Mouse (Mus musculus) heart, postnatal 10 days (tissue): ENCODE data around the gene Tnfaip2. TPM values are rescaled to one million over a fixed set of nuclear protein-coding genes. Genes with fewer than 3 reads are reported as not detected.
A peak's percentile ranks its signal among the peaks of the same experiment; 100 is the strongest.

Experiments
- DNase-seq, 2 experiments: peaks; one replicate each; pipeline ENCODE4 v3.0.0; 2021
- intact Hi-C: fragments of 180-260 bp; cut with DNase I; formaldehyde crosslinking; loops from one replicate; pipeline ENCODE4 v1.15.1; 2025
- total RNA-seq, 2 experiments: library from RNA; stranded (reverse); gene quantifications; 2 replicates each; pipeline ENCODE4 v1.2.3; 2021

The Tnfaip2 gene
- total RNA-seq, result 10 to 100 TPM; 28.9 to 41.2 TPM

DNA sequence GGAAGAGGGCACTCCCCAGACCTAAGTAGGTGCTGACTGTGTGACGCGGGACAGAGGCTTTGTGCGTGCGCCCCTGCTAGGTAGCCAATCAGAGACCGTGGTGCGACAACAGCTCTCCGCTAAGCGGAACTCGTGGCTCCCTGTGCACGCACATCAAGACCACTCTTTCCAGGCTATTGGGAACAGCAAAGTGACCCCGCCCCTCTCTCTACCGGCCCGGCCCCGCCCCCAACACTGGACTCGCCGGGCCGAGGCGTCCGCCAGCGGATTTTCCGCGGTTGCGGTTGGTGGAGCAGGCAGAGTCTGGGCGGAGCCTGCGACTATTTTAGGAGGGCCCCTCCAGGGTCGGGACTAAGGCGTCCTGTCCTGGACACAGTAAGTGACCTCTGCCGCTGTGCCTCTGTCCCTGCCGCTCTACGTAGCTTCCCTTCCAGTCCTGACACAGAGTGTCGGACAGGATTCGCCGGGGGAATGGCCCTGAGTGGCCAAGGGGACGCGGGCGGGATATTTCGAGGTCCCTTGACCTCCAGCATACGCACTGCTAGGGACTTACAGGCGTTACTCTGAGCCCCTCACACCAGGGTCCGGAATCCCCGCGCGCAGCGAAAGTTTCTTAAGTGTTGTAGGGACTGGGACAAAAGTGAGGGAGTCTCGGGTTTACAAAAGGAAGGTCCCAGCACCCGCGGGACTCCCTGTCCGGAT lies at the start of gene Tnfaip2:
Gene Tnfaip2 (plus strand): TSS at position 161 of the 702 bp plus-strand sequence.
- intact Hi-C loops, result no loop called here
- peak; percentile 91 to 92 for DNase-seq

DNA sequence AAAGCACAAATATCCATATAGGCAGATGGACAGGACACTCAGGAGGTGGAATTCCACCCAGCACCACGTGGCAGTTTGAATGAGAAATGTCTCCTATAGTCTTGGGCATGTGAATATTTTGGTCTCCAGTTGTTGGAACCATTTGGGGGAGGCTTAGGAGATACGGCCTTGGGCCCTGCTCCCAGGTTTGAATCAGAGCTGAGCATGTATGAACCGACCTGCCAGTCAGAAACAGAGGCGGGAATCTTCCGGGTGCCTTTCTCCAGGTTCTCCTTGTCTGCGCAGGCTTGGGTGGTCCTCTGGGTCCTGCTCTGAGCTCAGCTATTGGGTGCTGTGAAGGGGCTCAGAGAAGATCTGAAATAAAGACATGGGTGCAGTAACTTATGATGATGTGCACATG lies 48.3 kb upstream of the Tnfaip2 start:
- intact Hi-C loops, result no loop called here
- DNase-seq, result no peak

DNA sequence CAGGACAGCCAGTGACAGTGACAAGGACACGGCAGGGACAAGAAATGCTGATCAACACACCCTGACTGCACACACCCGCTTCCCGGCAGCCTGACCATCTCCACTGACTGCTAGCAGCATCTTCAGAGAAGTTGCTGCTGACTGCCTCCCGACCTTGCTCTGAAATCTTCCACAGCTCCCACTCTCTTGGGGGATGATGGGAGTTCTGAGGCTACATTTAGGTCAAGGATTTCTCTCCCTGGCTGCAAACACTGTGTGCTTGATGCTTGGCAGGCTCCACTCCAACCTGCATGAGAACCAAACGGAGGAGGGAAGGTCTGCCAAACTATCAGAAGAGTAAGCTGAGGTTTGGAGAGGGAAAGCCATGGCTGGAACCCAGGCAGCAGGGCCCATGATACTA lies 45.3 kb upstream of the Tnfaip2 start:
- DNase-seq, result peak in 1 of 2 experiments; percentile 18
- intact Hi-C loops, result no loop called here

DNA sequence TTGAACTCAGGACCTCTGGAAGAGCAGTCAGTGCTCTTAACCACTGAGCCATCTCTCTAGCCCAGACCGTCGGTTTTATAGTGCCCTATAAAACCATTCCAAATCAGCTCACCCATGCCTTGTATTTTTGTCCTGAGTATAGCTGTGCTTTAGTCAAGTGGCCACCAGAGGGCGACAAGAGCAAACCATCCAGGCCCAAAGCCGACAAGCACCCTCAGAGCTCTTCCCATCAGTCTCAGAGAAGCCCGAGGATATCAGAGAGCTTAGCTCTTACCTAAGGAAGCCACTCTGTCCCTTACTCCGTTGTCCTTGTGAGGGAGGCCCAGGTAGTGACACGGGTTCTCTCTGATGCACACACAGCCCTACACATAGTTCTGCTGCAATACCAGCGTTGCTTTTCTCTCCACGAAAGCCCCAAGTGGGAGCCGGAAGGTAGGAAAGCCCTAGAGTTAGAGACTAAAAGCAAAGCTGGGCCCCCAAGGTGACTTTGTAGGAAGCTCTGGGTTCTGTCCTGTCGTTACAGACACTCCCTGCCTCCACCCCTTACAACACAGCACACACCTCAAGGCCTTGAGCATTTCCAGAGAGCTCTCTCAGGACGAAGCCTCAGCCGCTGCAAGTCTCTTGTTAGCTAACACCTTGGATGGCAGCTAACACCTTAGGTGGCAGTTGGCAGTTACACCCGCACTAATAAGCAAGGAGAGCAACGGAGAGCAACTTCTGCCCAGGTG lies 40.6 kb upstream of the Tnfaip2 start:
- DNase-seq, result peak; percentile 79 to 89
- intact Hi-C loops, result loop anchor here (1.0 to 5.0 kb wide), 2 partner anchors 12 to 64 kb away; no protein-coding TSS in a partner anchor

DNA sequence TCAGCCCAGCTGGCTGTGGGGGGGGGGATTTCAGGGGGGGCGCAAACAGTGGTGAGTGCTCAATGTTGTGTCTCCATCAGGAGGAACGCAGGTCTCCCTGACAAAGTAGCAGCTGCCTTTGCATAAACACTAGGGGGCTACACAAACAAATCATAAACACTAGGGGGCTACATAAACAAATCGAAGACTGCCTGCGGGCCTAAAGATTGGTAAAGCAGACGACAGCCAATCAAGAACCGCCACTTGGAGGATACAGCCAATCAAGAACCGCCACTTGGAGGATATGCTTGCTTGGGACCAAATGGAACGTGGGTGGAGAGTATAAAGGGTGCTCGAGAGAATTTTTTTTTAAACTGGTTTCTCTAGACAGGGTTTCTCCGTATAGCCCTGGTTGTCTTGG lies 37.4 kb upstream of the Tnfaip2 start:
- no peak for DNase-seq
- intact Hi-C loops, result loop anchor here (5.0 kb wide), 1 partner anchor 68 kb away; no protein-coding TSS in a partner anchor

DNA sequence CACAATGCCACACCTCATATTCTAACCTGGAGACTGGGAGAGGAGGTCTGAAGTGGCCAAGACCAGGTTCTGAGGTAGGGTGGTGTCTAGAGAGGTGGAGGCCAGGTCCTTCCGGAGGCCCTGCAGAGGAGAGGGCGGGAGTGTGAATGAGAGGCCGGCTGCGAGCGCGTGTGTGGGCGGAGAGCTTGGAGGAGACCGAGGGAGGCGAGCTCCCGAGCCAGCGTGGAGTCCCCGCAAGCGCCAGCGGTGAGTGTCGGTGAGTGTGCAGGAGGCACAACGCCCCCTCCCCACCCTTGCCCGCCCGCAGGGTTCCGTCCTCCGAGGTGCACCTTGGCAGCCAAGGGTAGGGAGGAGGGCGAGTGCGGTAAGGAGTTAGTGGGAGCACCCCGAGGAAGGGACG lies 35.6 kb upstream of the Tnfaip2 start, which contains the start of gene Lbhd2:
Gene Lbhd2 (plus strand): TSS at position 188 of the 400 bp plus-strand sequence.
- no peak for DNase-seq
- intact Hi-C loops, result no loop called here

DNA sequence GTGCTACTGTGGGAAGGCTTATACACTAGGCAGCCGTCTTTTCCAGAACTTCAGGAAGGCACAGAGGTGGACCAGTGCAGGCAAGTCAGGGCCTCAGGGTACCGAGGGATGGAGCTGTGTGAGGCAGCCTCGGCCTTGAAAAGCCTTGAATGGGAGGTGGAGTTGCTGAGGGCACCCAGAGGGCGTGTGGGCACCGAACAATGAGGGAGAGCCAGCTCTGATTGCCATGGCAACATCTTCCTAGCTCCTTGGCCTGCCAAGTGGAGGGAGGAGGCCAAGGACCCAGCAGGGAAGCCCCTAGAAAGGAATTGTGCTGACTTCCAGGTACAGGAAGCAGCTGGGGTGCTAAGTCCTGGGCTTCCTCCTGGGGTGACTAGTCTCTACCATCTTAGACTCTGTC lies 32.7 kb upstream of the Tnfaip2 start:
- intact Hi-C loops, result no loop called here
- DNase-seq, result no peak

DNA sequence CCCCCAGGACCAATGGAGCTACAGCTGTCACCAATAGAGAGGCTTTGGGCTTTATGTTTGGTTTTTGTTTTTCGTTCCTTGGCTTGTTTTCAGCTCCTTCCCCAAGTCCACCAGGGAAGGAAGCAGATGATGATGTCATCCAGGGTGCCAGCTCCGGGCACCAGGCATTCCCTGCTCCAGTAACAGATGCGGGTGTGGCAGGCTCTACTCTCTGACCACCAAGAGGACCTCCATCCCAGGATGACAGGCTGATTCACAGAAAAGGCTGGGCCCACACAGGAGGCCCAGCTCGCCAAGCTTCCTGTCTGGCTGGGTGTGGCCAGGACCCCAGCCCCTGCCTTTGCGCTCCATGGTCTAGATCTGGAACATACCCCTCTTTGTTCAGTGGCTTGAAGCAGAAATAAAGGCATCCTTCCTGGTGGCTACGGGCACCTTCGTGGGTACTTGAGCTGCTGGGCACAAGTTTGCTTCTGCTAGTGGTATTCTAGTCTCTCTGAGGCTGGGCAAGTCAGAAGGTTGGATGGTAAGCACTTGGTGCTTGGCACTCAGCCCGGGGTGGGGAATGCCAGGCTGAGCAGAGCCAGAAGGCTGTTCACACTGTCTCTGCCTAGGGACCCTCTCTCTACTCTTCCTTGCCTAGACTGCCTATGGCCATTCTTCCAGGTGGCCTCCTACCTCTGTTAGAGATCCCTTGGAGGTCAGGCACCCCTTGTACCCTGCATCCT lies 30.5 kb upstream of the Tnfaip2 start:
- intact Hi-C loops, result loop anchor here (2.0 to 5.0 kb wide), 3 partner anchors 35 to 139 kb away; partner anchors contain the start of gene Cdc42bpb
- DNase-seq, result peak; percentile 78 to 79

DNA sequence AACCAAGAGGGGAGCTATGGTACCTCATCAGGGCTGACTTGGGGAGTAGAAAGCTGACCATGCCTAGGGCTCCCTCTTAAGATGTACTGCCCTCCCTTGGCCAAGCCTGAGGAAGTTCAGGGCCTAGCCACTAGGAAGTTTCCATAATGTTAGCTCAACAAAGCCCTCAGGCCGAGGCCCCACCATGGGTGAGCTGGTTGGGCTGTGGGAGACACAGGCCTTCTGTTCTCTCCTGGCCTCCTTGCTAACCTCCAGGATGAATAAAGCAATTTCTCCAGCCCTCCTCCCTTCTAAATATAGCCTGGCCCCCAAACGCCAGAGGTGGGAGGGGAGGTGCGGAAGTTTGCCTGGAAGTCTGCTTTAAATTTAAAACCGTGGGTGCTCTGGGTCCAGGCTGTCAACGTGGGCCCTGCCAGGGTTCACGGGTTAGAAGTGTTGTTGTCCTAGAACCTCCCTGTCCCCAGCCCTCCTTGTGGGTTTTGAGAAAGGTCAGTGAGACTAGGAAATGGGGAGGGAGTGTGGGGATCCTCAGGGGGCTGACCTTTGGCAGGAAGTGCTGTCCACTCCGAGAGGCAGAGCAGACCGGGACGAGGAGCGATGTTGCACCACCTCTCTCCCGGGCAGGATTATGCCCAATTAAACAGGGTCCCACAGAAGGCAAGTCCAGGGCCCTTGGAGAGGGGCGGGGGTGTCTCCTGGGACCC lies 29.5 kb upstream of the Tnfaip2 start:
- DNase-seq, result peak in 1 of 2 experiments; percentile 53
- intact Hi-C loops, result loop anchor here (1.0 to 5.0 kb wide), 4 partner anchors 11 to 140 kb away; partner anchors contain the start of gene Cdc42bpb

DNA sequence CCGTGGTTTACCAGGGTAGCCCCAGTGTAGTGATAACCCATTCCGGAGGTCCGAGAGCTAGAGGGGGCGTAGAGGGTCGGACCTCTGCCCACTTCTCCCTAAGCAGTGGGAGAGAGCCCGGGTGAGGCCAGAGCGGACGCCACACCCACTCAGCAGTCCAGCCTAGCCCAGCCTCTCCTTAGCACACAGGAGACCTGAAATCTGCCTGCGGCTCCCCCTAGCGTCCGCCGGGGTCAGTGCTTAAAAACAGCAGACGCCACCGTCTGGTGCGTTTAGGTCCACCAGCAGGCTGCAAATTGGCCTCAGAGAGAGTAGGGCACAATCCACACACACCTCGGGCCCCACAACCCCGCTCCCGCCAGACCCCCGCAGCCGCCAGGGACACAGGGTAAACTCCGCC lies 29.0 kb upstream of the Tnfaip2 start:
- intact Hi-C loops, result loop anchor here (1.0 to 5.0 kb wide), 4 partner anchors 12 to 140 kb away; partner anchors contain the start of gene Cdc42bpb
- DNase-seq, result peak; percentile 95 to 97

DNA sequence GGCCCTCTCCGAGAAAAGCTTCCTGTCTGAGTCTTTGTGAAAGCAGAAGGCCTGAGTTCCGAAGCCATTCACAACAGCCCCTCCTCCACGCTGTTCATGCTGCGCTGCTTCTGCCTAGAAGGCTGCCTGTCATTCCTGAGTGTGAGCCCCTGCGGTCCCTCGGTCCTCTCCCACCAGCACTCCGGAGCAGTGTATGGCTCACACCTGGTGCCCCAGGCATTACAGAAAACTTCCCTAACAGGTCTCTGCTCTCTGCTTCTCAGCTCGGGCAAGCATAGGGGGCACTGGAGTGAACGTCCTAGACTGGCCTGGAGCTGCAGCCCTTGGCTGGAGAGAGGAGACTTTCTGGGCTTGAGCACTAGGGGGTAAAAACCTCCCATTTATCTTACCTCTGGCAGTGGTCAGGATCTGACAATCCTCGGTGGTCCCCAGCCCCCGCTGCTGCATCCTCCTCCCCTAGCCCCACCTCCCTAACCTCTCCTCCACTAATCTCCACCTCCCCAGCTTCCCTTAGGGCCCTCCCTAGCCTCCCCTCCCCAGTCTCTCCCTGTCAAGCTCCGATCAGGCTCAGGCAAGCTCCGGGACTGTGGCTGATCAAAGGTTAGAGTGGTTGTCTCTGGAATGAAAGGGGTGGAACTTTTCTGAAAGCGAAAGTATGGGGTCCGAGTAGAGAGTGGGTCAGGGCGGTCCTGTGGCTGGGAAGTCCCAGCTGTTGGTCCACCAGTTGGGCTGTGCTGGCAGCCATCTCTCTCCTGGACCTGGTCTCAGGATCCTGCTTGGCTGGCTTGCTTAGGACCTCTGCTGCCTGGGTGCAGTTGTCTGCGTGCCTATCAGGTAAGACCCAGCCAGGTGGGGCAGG lies 25.1 kb upstream of the Tnfaip2 start, which contains the start of gene Exoc3l4:
Gene Exoc3l4 (plus strand): TSS at position 97 of the 859 bp plus-strand sequence.
- intact Hi-C loops, result loop anchor here (5.0 kb wide), 1 partner anchor 80 kb away; no protein-coding TSS in a partner anchor
- DNase-seq, result peak; percentile 58 to 68

DNA sequence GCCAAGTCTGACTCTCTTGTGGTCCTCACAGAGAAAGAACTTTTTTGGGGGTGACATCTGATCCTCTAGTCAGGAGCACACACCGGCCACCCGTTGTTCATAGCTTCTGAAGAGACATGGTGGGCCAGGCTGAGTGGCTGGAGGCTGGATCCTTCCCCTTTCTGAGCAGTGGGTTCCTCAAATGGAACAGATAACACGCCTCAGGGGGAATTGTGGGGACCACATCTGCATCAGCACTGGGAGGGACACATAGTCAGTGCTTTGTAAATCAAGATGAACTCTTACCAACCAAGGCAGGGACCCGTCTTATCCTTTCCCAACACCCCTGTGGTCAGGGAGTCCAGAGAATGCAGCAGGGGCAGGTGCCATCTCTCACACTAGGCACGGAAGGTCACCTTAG lies 22.4 kb upstream of the Tnfaip2 start:
- intact Hi-C loops, result loop anchor here (5.0 to 10.0 kb wide), 2 partner anchors 83 to 225 kb away; no protein-coding TSS in a partner anchor
- no peak for DNase-seq

DNA sequence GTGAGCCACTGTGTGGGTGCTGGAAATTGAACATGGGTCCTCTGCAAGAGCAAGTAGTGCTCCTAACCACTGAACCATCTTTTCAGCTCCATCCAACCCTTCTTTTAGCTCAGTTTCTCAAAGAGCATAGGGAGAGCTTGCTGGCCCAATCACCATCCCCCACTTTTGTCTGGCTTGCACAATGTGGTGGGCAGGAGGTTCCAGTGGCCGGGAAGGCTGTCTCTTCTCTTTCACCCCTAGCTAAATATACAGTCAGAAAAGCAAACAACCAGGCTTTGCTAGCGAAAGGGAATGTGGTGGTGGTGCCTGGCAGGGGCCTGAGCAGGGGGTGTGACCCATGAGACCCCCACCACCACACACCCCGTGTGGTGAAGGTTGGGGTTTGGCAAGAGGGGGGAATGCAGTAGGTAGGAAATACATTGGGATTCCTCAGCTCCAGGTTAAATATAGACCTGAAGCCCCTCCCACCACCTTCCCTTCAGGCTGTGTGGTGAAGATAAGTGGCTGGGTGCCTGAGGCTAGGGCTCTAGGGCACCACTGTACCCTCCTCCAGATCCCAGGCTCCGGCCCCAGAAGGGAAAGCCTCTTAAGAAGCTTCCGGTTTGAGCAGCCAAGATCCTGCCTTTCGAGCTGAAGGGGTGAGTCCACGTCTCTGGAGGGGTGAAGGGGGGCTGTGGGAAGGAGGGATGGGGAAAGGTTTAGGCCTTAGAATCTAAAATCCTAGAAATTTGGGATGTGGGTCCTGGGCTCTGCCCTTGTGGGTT lies 21.1 kb upstream of the Tnfaip2 start:
- peak in 1 of 2 experiments; percentile 34 for DNase-seq
- intact Hi-C loops, result loop anchor here (10.0 kb wide), 1 partner anchor 224 kb away; no protein-coding TSS in a partner anchor

DNA sequence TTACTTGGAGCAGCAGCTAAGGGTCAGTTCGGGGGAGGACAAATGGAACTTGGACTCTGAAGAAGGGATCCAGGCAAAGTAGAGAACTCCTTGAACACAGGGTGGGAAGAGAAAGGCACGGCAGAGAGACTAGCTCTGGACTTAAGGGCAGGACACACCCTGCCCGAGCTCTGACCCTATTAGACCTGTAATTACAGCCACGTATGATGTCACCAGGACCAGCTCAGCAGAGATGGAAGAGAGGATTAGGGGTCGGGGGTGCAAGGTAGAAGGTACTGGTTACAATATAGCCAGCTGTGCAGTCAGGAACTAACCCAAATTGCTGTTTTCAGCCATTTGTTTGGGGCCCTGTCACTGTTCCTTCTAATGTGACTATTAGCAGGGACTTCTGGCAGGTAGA lies 19.4 kb upstream of the Tnfaip2 start:
- intact Hi-C loops, result loop anchor here (10.0 kb wide), 1 partner anchor 222 kb away; no protein-coding TSS in a partner anchor
- no peak for DNase-seq

DNA sequence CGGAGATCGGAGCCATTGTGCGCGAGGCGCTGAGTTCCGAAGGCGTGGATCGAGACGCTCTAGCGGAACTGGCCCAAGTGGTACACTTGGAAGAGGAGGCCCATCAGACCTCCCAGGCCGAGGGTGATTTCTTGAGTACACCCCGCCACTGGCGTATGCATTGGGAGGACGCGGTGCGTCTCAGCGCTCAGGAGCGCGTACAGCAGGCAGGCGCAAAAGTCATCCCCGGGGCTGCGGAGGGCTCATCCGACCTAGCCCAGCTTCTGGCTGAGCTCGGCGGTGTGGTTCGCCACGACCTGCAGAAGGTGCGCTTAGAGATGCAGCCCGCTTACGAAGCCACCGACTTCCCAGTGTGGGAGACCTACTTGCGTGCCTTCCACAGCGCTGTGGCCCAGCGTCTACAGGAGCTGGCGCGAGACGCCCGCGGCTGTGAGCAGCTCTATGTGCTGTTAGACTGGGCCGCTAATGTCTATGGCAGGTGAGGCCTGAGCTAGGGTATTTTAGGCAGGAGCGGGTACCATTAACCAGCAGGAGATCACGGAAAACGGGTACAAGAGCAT lies 18.6 kb upstream of the Tnfaip2 start:
- DNase-seq, result no peak
- intact Hi-C loops, result loop anchor here (10.0 kb wide), 1 partner anchor 221 kb away; no protein-coding TSS in a partner anchor

DNA sequence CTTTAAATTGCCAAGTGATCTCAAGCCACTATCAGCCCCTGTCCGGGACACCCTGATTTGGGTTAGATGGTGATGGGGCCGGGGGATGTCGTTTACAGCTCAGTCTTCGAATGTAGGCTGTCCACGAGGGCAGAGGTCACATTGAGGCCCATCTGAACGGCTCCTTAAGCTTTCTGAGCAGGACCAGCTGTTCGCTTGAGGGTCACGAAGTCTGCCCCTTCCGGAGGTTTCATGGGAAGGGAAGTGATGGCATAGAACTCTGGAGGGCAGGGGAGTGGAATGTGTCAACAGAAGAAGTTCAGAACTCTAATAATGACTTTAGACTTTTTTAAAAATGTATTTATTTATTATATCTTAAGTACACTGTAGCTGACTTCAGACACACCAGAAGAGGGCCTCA lies 17.7 kb upstream of the Tnfaip2 start:
- intact Hi-C loops, result loop anchor here (10.0 kb wide), 1 partner anchor 220 kb away; no protein-coding TSS in a partner anchor
- DNase-seq, result no peak

DNA sequence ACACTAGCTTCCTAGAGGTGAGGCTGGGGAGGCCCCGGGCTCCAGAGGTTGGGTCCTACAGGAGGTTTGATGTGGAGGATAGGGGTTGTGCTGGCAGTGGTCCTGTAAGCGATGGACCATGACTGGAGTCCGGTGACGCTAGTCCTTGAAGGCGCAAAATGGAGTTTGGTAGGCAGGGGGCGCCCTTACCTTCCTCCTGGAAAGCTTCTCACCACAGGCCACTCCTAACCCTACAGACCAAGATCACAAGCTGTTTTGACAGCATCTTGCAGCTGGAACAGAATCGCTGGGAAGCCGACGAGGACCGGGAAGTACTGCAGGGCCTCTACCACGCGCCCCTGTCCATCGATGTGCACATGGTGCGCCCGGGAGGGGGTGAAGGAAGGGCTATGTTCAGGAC lies 17.0 kb upstream of the Tnfaip2 start:
- intact Hi-C loops, result loop anchor here (1.0 to 10.0 kb wide), 2 partner anchors 80 to 220 kb away; no protein-coding TSS in a partner anchor
- DNase-seq, result peak; percentile 92 to 95
